Mouse (Mus musculus): ENCODE measurements at regions not wholly inside any gene's neighbourhood (a gene's known extent, or its start where the extent isn't known, plus 50 kb on each side); places are given as distances from the start of the nearest gene placed in this dataset.
A peak's percentile ranks its signal among the peaks of the same experiment; 100 is the strongest.

- DNase-seq (ENCODE audit: low spot score): no peak
- 53% methylated on average over 14 of the region's 14 CpGs for WGBS
These were observed 250.1 kb downstream of the Klf5 start for GRCm38 (mm10) chr14:99548363-99549248.

GRCm38 (mm10) chr14:99564024-99564423, 265.5 kb downstream of the Klf5 start:
- ATAC-seq (ENCODE audit: insufficient read depth, low read depth): no peak
- TF ChIP-seq EP300 (IDR thresholded peaks at IDR 0.05; ENCODE audit: low read depth): no peak
- no peak for TF ChIP-seq CTCF (IDR thresholded peaks at IDR 0.05; ENCODE audit: low read depth)
- 66% methylated on average over 9 of the region's 9 CpGs for WGBS
- Histone ChIP-seq H3K27me3 (ENCODE audit: control insufficient read depth, insufficient read depth, low read length) (no peaks in the 10 kb centered on the region), H3K9ac (replicated peaks; ENCODE audit: low read depth, low read length) (no peak overlapping the region), H3K4me3 (ENCODE audit: low read depth, low read length) (no peak overlapping the region), H3K4me2 (ENCODE audit: low read depth, low read length) (no peak overlapping the region), H3K4me1 (ENCODE audit: control insufficient read depth, insufficient read depth) (no peaks in the 10 kb centered on the region), H3K9me3 (replicated peaks; ENCODE audit: control insufficient read depth, low read length) (no peaks in the 10 kb centered on the region), H3K36me3 (replicated peaks; ENCODE audit: control insufficient read depth, insufficient read depth, low read length) (no peaks in the 10 kb centered on the region), H3K27ac (ENCODE audit: low read depth) (no peak overlapping the region)
- no peak for DNase-seq (ENCODE audit: low spot score)

More at GRCm38 (mm10) chr14:99548363-99549248, 250.1 kb downstream of the Klf5 start:
- no peaks in the 10 kb centered on the region for H3K4me1 ChIP-seq (ENCODE audit: control insufficient read depth, insufficient read depth)
- H3K27me3 ChIP-seq (ENCODE audit: control insufficient read depth, insufficient read depth, low read length): no peaks in the 10 kb centered on the region
- TF ChIP-seq EP300 (IDR thresholded peaks at IDR 0.05; ENCODE audit: low read depth): no peak
- no peak for TF ChIP-seq CTCF (IDR thresholded peaks at IDR 0.05; ENCODE audit: low read depth)
- no peaks in the 10 kb centered on the region for H3K36me3 ChIP-seq (replicated peaks; ENCODE audit: control insufficient read depth, insufficient read depth, low read length)
- H3K4me3 ChIP-seq (ENCODE audit: low read depth, low read length): no peak overlapping the region
- H3K4me2 ChIP-seq (ENCODE audit: low read depth, low read length): no peak overlapping the region
- no peak for ATAC-seq (ENCODE audit: insufficient read depth, low read depth)
- H3K9ac ChIP-seq (replicated peaks; ENCODE audit: low read depth, low read length): no peak overlapping the region
- H3K27ac ChIP-seq (ENCODE audit: low read depth): no peak overlapping the region
- H3K9me3 ChIP-seq (replicated peaks; ENCODE audit: control insufficient read depth, low read length): no peaks in the 10 kb centered on the region

- 74% methylated on average over 2 of the region's 2 CpGs for WGBS
- H3K4me2 ChIP-seq (ENCODE audit: low read depth, low read length): no peak overlapping the region
- H3K4me3 ChIP-seq (ENCODE audit: low read depth, low read length): no peak overlapping the region
- no peaks in the 10 kb centered on the region for H3K4me1 ChIP-seq (ENCODE audit: control insufficient read depth, insufficient read depth)
- H3K9ac ChIP-seq (replicated peaks; ENCODE audit: low read depth, low read length): no peak overlapping the region
- H3K27ac ChIP-seq (ENCODE audit: low read depth): no peak overlapping the region
- no peaks in the 10 kb centered on the region for H3K9me3 ChIP-seq (replicated peaks; ENCODE audit: control insufficient read depth, low read length)
- ATAC-seq (ENCODE audit: insufficient read depth, low read depth): no peak
- no peaks in the 10 kb centered on the region for H3K27me3 ChIP-seq (ENCODE audit: control insufficient read depth, insufficient read depth, low read length)
- TF ChIP-seq CTCF (IDR thresholded peaks at IDR 0.05; ENCODE audit: low read depth): no peak
- no peak for TF ChIP-seq EP300 (IDR thresholded peaks at IDR 0.05; ENCODE audit: low read depth)
- DNase-seq (ENCODE audit: low spot score): no peak
- H3K36me3 ChIP-seq (replicated peaks; ENCODE audit: control insufficient read depth, insufficient read depth, low read length): no peaks in the 10 kb centered on the region
These were observed 275.7 kb downstream of the Klf5 start for GRCm38 (mm10) chr14:99574146-99574545.

GRCm38 (mm10) chr14:99578665-99579064, 280.2 kb downstream of the Klf5 start:
- Histone ChIP-seq H3K27ac (ENCODE audit: low read depth) (no peak overlapping the region), H3K27me3 (ENCODE audit: control insufficient read depth, insufficient read depth, low read length) (no peaks in the 10 kb centered on the region), H3K36me3 (replicated peaks; ENCODE audit: control insufficient read depth, insufficient read depth, low read length) (no peaks in the 10 kb centered on the region), H3K4me1 (ENCODE audit: control insufficient read depth, insufficient read depth) (no peaks in the 10 kb centered on the region), H3K9me3 (replicated peaks; ENCODE audit: control insufficient read depth, low read length) (no peaks in the 10 kb centered on the region), H3K4me2 (ENCODE audit: low read depth, low read length) (peak overlapping the region; percentile 61), H3K4me3 (ENCODE audit: low read depth, low read length) (peak overlapping the region; percentile 44), H3K9ac (replicated peaks; ENCODE audit: low read depth, low read length) (peak overlapping the region; percentile 52; the same call in 1 of the 2 replicates)
- ATAC-seq (ENCODE audit: insufficient read depth, low read depth) (no peak), DNase-seq (ENCODE audit: low spot score) (no peak)
- TF ChIP-seq CTCF (IDR thresholded peaks at IDR 0.05; ENCODE audit: low read depth) (no peak), EP300 (IDR thresholded peaks at IDR 0.05; ENCODE audit: low read depth) (no peak)
- WGBS: 37% methylated on average over 17 of the region's 17 CpGs

GRCm38 (mm10) chr14:99579271-99579759, 280.8 kb downstream of the Klf5 start:
- ATAC-seq (ENCODE audit: insufficient read depth, low read depth) (no peak), DNase-seq (ENCODE audit: low spot score) (no peak)
- Histone ChIP-seq H3K4me1 (ENCODE audit: control insufficient read depth, insufficient read depth) (no peaks in the 10 kb centered on the region), H3K27me3 (ENCODE audit: control insufficient read depth, insufficient read depth, low read length) (no peaks in the 10 kb centered on the region), H3K4me3 (ENCODE audit: low read depth, low read length) (peak overlapping the region; percentile 44), H3K36me3 (replicated peaks; ENCODE audit: control insufficient read depth, insufficient read depth, low read length) (no peaks in the 10 kb centered on the region), H3K9me3 (replicated peaks; ENCODE audit: control insufficient read depth, low read length) (no peaks in the 10 kb centered on the region), H3K27ac (ENCODE audit: low read depth) (no peak overlapping the region), H3K9ac (replicated peaks; ENCODE audit: low read depth, low read length) (no peak overlapping the region), H3K4me2 (ENCODE audit: low read depth, low read length) (peak overlapping the region; percentile 61)
- WGBS: 20% methylated on average over 10 of the region's 10 CpGs
- no peak for TF ChIP-seq EP300 (IDR thresholded peaks at IDR 0.05; ENCODE audit: low read depth)
- no peak for TF ChIP-seq CTCF (IDR thresholded peaks at IDR 0.05; ENCODE audit: low read depth)

Data from heart, postnatal 0 days (tissue).